8 mouse cellular contexts compared by ENCODE assay signal in the genomic region with DNA sequence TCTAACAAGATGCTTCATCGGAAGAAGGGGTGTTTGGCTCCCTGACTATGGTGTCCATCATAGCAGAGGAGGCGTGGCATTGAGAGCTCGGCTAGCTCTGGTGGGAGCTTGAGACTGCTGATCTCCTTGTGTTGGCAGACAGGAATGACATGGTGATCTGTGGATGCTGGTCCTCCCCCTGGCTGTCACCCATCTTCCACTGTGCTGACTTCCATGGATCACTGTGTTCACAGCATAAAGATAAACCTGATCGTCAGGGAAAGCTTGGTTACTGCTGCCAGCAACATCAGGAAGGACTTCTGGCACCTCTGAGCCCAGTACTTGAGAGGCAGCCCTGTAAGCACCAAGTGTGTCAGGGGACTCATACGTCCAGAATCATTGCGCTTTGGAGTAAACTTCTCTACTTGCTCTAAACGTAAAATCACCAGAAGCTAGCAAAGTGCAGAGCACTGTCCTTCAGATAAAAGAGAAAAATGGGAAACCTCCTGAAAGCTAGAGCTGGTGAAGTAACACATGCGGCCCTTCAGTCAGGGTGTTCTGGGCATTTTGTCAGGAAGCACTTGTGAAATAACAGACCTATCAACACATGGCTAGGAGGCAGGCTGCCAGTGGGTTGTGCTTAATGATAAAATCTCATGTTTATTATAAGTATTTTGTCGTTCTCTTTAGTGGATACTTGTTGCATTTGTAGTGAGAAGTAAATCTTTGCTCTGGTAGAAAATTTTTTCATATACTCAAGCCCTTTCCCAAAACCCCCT. TPM values are rescaled to one million over a fixed set of nuclear protein-coding genes. Genes with fewer than 3 reads are reported as not detected.
DNase-seq lines count a peak whose midpoint lies in the region; ATAC-seq and TF ChIP-seq lines count a peak whose summit lies in the region.
"Had no signal": no experiment of that assay in that cellular context is flagged by ENCODE, and none has a peak within 500 bp of the region (broad histone marks: within the 10 kb centered on the region; RNA-seq: fewer than 3 reads in every experiment).

No protein-coding gene starts in this region.

- H3K27ac ChIP-seq in forebrain, postnatal 0 days (ENCODE audit: low read depth, low read length) = no peak overlapping the region
- peak overlapping the region; percentile 43 for H3K27ac ChIP-seq in small intestine, adult 2 months (ENCODE audit: insufficient read depth, low read depth, low read length)
- H3K27ac ChIP-seq: midbrain, embryonic 12.5 days had no signal

- intact Hi-C loops in heart, postnatal 36 days (cut with DNase I) = no loop called here

- peaks cover 86% of the 10 kb centered on the region for H3K36me3 ChIP-seq in forebrain, postnatal 0 days (ENCODE audit: insufficient read depth)
- H3K36me3 ChIP-seq in small intestine, adult 2 months (ENCODE audit: control insufficient read depth, insufficient read depth, low read length) = peaks cover 53% of the 10 kb centered on the region

- no peaks in the 10 kb centered on the region for H3K9me3 ChIP-seq in forebrain, postnatal 0 days (ENCODE audit: low read length)
- H3K9me3 ChIP-seq: midbrain, embryonic 12.5 days had no signal

- H3K9ac ChIP-seq in forebrain, postnatal 0 days = no peak overlapping the region
- H3K9ac ChIP-seq: midbrain, embryonic 12.5 days had no signal

- H3K27me3 ChIP-seq in forebrain, postnatal 0 days (ENCODE audit: insufficient read depth, low read length) = no peaks in the 10 kb centered on the region
- no peaks in the 10 kb centered on the region for H3K27me3 ChIP-seq in small intestine, adult 2 months (ENCODE audit: control insufficient read depth, insufficient read depth, low read length)
- H3K27me3 ChIP-seq: midbrain, embryonic 12.5 days had no signal

- no peak overlapping the region for H3K4me3 ChIP-seq in forebrain, postnatal 0 days (ENCODE audit: low read depth, low read length)
- H3K4me3 ChIP-seq in small intestine, adult 2 months (ENCODE audit: low read depth, low read length) = no peak overlapping the region
- H3K4me3 ChIP-seq: midbrain, embryonic 12.5 days had no signal

- WGBS in forebrain, postnatal 0 days = 63% methylated on average over 9 of the region's 9 CpGs
- 69% methylated on average over 9 of the region's 9 CpGs for WGBS in small intestine, adult 2 months

- TF ChIP-seq CTCF in forebrain, postnatal 0 days (IDR thresholded peaks at IDR 0.05; ENCODE audit: low read depth) = no peak
- TF ChIP-seq CTCF in small intestine, adult 2 months (IDR thresholded peaks at IDR 0.05; ENCODE audit: extremely low read depth, insufficient read length, insufficient replicate concordance, low read depth, low read length) = no peak

- peak; percentile 44 for DNase-seq in ovary, adult 18-20 months (ENCODE audit: low spot score)
- no peak for DNase-seq in ovary, postnatal 36 days (ENCODE audit: low spot score)
- DNase-seq in forebrain, postnatal 0 days = peak; percentile 55
- DNase-seq in heart, postnatal 36 days = peak; percentile 72 to 73
- no peak for DNase-seq in yolk sac, embryonic 10.5 days (ENCODE audit: low spot score)
- DNase-seq in right cerebral cortex, adult 18-20 months = no peak

- no peak for TF ChIP-seq POLR2A in small intestine, adult 2 months (IDR thresholded peaks at IDR 0.05; ENCODE audit: low read depth, low read length)

- no peak for ATAC-seq in forebrain, postnatal 0 days

- H3K4me1 ChIP-seq in forebrain, postnatal 0 days (ENCODE audit: insufficient read depth) = no peaks in the 10 kb centered on the region
- H3K4me1 ChIP-seq in small intestine, adult 2 months (ENCODE audit: control insufficient read depth, insufficient read depth, insufficient read length, low read length) = peaks cover 6% of the 10 kb centered on the region; the same call in 1 of the 2 replicates
- H3K4me1 ChIP-seq: midbrain, embryonic 12.5 days had no signal

- no peak overlapping the region for H3K4me2 ChIP-seq in forebrain, postnatal 0 days (ENCODE audit: low read depth)
- H3K4me2 ChIP-seq: midbrain, embryonic 12.5 days had no signal

RNA-seq across cellular contexts. Expression of a gene that starts 40.6 kb away (rescaled TPM):
- 15.1 and 15.4 TPM in 2 replicates for total RNA-seq in forebrain, postnatal 0 days (2014; rRNA removed)
- polyA plus RNA-seq in forebrain, postnatal 0 days (2015; fragmentation: Nextera tagmentation; extraction: Ambion mirVana) = 19.4 and 21.6 TPM in 2 replicates
- total RNA-seq in heart, postnatal 36 days (2021) = under 1 TPM; 0.50 to 0.73 TPM
- 3.3 and 10.3 TPM in 2 replicates for polyA plus RNA-seq in small intestine, adult 2 months (2012; rRNA removed)

Comparison
In these comparisons a context has a peak if more than half of its experiments do, and no peak if none do; other contexts are left out.
1. DNase-seq: peak in ovary, adult 18-20 months (single experiment), forebrain, postnatal 0 days (single experiment) and heart, postnatal 36 days (2 of 2); none in ovary, postnatal 36 days (single experiment), yolk sac, embryonic 10.5 days (single experiment) and right cerebral cortex, adult 18-20 months (single experiment).